Mouse (Mus musculus): ENCODE measurements at regions not wholly inside any gene's neighbourhood (a gene's known extent, or its start where the extent isn't known, plus 50 kb on each side); places are given as distances from the start of the nearest gene placed in this dataset.
A peak's percentile ranks its signal among the peaks of the same experiment; 100 is the strongest.

- Histone ChIP-seq H3K4me3 (no peak overlapping the region), H3K4me1 (replicated peaks) (no peaks in the 10 kb centered on the region), H3K27ac (ENCODE audit: poor library complexity, severe bottlenecking) (no peak overlapping the region), H3K36me3 (no peaks in the 10 kb centered on the region), H3K9me3 (replicated peaks) (no peaks in the 10 kb centered on the region), H3K27me3 (replicated peaks) (0 out of 2 replicates have a peak, but pooled peaks cover under 1% of the 10 kb centered on the region), H3K9ac (no peak overlapping the region), H3K4me2 (no peak overlapping the region)
- no peak for ATAC-seq (ENCODE audit: insufficient number of reproducible peaks, low FRiP score)
- whole genome bisulfite sequencing, result 58% methylated on average over 3 of the region's 3 CpGs
These were observed 70.7 kb downstream of the Zic3 start for GRCm38 (mm10) chrX:58093245-58093644.

GRCm38 (mm10) chrX:58117761-58118426 is 95.4 kb downstream of the Zic3 start:
- Histone ChIP-seq H3K27ac (ENCODE audit: poor library complexity, severe bottlenecking) (no peak overlapping the region), H3K4me1 (replicated peaks) (no peaks in the 10 kb centered on the region), H3K9ac (no peak overlapping the region), H3K4me2 (no peak overlapping the region), H3K27me3 (replicated peaks) (no peaks in the 10 kb centered on the region), H3K4me3 (no peak overlapping the region), H3K9me3 (replicated peaks) (no peaks in the 10 kb centered on the region), H3K36me3 (no peaks in the 10 kb centered on the region)
- ATAC-seq (ENCODE audit: insufficient number of reproducible peaks, low FRiP score), result no peak
- WGBS, result 67% methylated on average over 8 of the region's 8 CpGs

- Histone ChIP-seq H3K9me3 (replicated peaks) (no peaks in the 10 kb centered on the region), H3K9ac (no peak overlapping the region; the same call in 1 of the 2 replicates), H3K4me1 (replicated peaks) (no peaks in the 10 kb centered on the region), H3K4me2 (peak overlapping the region; percentile 58), H3K4me3 (peak overlapping the region; percentile 27), H3K27me3 (replicated peaks) (no peaks in the 10 kb centered on the region), H3K36me3 (no peaks in the 10 kb centered on the region), H3K27ac (ENCODE audit: poor library complexity, severe bottlenecking) (no peak overlapping the region)
- no peak for ATAC-seq (ENCODE audit: insufficient number of reproducible peaks, low FRiP score)
- WGBS, result 23% methylated on average over 20 of the region's 20 CpGs
These were observed 133.0 kb downstream of the Zic3 start for GRCm38 (mm10) chrX:58155371-58156124.

- WGBS, result 40% methylated on average over 5 of the region's 5 CpGs
- Histone ChIP-seq H3K4me3 (no peak overlapping the region), H3K36me3 (no peaks in the 10 kb centered on the region), H3K27ac (ENCODE audit: poor library complexity, severe bottlenecking) (no peak overlapping the region), H3K9me3 (replicated peaks) (no peaks in the 10 kb centered on the region), H3K27me3 (replicated peaks) (no peaks in the 10 kb centered on the region), H3K9ac (no peak overlapping the region), H3K4me1 (replicated peaks) (no peaks in the 10 kb centered on the region), H3K4me2 (no peak overlapping the region)
- ATAC-seq (ENCODE audit: insufficient number of reproducible peaks, low FRiP score), result no peak
These were observed 134.9 kb downstream of the Zic3 start for GRCm38 (mm10) chrX:58157361-58157760.

GRCm38 (mm10) chrX:58166184-58166904 is 143.8 kb downstream of the Zic3 start:
- no peaks in the 10 kb centered on the region for H3K9me3 ChIP-seq (replicated peaks)
- no peak for ATAC-seq (ENCODE audit: insufficient number of reproducible peaks, low FRiP score)
- no peaks in the 10 kb centered on the region for H3K36me3 ChIP-seq
- no peaks in the 10 kb centered on the region for H3K4me1 ChIP-seq (replicated peaks)
- H3K4me2 ChIP-seq, result no peak overlapping the region
- WGBS, result 79% methylated on average over 12 of the region's 12 CpGs
- H3K27ac ChIP-seq (ENCODE audit: poor library complexity, severe bottlenecking), result no peak overlapping the region
- no peak overlapping the region for H3K9ac ChIP-seq
- H3K4me3 ChIP-seq, result no peak overlapping the region
- H3K27me3 ChIP-seq (replicated peaks), result no peaks in the 10 kb centered on the region

GRCm38 (mm10) chrX:58174326-58174725 is 151.8 kb downstream of the Zic3 start:
- no peak overlapping the region for H3K27ac ChIP-seq (ENCODE audit: poor library complexity, severe bottlenecking)
- no peak overlapping the region for H3K9ac ChIP-seq
- H3K4me1 ChIP-seq (replicated peaks), result no peaks in the 10 kb centered on the region
- no peak overlapping the region for H3K4me3 ChIP-seq
- no peak overlapping the region for H3K4me2 ChIP-seq
- no peaks in the 10 kb centered on the region for H3K27me3 ChIP-seq (replicated peaks)
- H3K9me3 ChIP-seq (replicated peaks), result no peaks in the 10 kb centered on the region
- no peak for ATAC-seq (ENCODE audit: insufficient number of reproducible peaks, low FRiP score)
- H3K36me3 ChIP-seq, result no peaks in the 10 kb centered on the region
- WGBS, result 81% methylated on average over 1 of the region's 1 CpGs
